Mouse (Mus musculus) lung, embryonic 16.5 days (tissue): ENCODE results near the gene Osbpl8. TPM values are rescaled to one million over a fixed set of nuclear protein-coding genes. Genes with fewer than 3 reads are reported as not detected.

ENCODE experiments used
- ATAC-seq: fragments of 200-750 bp; cut with Nextera tagmentation; 2 replicates; pipeline ENCODE4 v1.8.0; 2017; ENCODE audit warnings: low read depth, mild to moderate bottlenecking, moderate library complexity
- H3K27ac ChIP-seq: fragments of 300-500 bp; sonication (generic); 2 replicates; pipeline ENCODE4 v1.5.1; 2014; ENCODE audit warnings: mild to moderate bottlenecking, control low read depth, low read length
- H3K27me3 ChIP-seq: fragments of 300-500 bp; sonication (generic); 2 replicates; pipeline ENCODE4 v1.6.1; 2014; ENCODE audit warnings: low read depth, low read length, mixed read lengths; ENCODE audit not compliant: control insufficient read depth, insufficient read depth
- H3K36me3 ChIP-seq: fragments of 300-500 bp; sonication (generic); 2 replicates; pipeline ENCODE4 v1.6.1; 2014; ENCODE audit warnings: low read length; ENCODE audit not compliant: control insufficient read depth, insufficient read depth
- H3K4me1 ChIP-seq: fragments of 300-500 bp; sonication (generic); replicated peaks from 2 replicates; pipeline ENCODE4 v1.6.1; 2014; ENCODE audit warnings: low read length, mixed read lengths; ENCODE audit not compliant: control insufficient read depth, insufficient read depth
- H3K4me2 ChIP-seq: fragments of 300-500 bp; sonication (generic); 2 replicates; pipeline ENCODE4 v1.6.1; 2014; ENCODE audit warnings: low read depth, low read length, control low read depth
- H3K4me3 ChIP-seq: fragments of 300-500 bp; sonication (generic); 2 replicates; pipeline ENCODE4 v1.5.1; 2014; ENCODE audit warnings: mild to moderate bottlenecking, low read length, control low read depth
- H3K9ac ChIP-seq: fragments of 300-500 bp; sonication (generic); 2 replicates; pipeline ENCODE4 v1.6.1; 2014; ENCODE audit warnings: low read length, control low read depth
- H3K9me3 ChIP-seq: fragments of 300-500 bp; sonication (generic); 2 replicates; pipeline ENCODE4 v1.6.1; 2016; ENCODE audit warnings: low read length; ENCODE audit not compliant: control insufficient read depth
- WGBS: fragments of 180-500 bp; shearing (Covaris S2); extraction: QIAGEN DNeasy Blood & Tissue Kit; methylation state at CpG from one replicate; pipeline ENCODE4 v1.1.7; 2014; 5-methylcytosine and 5-hydroxymethylcytosine counted together
- polyA plus RNA-seq: library from polyadenylated mRNA; unstranded; fragments of >200 nt; fragmentation: Nextera tagmentation; extraction: Ambion mirVana; gene quantifications from 2 replicates; pipeline ENCODE4 v1.2.1, GENCODE M21; 2015

The Osbpl8 gene
- polyA plus RNA-seq, 1 experiment from 2014 or later = 8.9 TPM

DNA sequence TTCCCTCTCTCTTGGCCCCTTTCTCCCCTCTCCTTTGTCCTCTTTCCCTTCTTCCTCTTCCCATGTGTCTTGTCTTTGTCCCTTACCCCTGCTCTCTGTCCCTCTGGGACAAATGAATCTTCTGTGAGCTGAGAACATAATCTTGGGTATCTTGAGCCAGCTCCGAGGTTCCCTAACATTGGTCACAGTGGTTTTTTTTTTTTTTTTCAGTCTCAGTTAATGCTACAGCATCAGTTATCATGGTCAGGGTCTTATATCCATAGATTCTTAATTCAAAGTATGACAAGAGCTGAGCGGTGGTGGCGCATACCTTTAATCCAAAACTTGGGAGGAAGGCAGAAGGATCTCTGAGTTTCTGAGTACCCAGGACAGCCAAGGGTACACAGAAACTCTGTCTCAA lies 4.0 kb upstream of the Osbpl8 start:
- H3K4me3 ChIP-seq = no peak overlapping the region
- H3K36me3 ChIP-seq = no peaks in the 10 kb centered on the region
- no peaks in the 10 kb centered on the region for H3K9me3 ChIP-seq
- H3K27me3 ChIP-seq = no peaks in the 10 kb centered on the region
- 85% methylated on average over 3 of the region's 3 CpGs for WGBS
- no peak overlapping the region for H3K4me2 ChIP-seq
- no peak overlapping the region for H3K9ac ChIP-seq
- H3K4me1 ChIP-seq = peaks cover 4% of the 10 kb centered on the region; the same call in 1 of the 2 replicates
- no peak for ATAC-seq
- no peak overlapping the region for H3K27ac ChIP-seq

DNA sequence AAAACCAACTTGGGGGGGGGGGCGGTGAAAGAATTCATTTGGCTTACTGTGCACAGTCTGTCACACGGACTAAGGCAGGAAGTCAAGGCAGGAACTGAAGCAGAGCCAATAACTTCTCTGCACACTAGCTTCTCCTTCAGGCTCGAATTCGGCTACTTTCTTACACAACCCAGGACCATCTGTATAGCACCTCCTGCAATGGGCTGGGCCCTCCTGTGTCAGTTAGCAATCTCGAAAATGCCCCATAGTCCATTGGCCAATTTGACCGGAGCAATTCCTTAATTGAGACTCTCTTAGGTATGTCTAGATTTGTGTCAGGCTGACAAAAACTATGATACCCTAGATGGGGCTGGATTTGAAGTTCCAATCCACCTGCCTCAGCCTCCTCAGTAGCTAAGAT lies 3.2 kb upstream of the Osbpl8 start:
- Histone ChIP-seq H3K27me3 (no peaks in the 10 kb centered on the region), H3K4me3 (no peak overlapping the region), H3K9me3 (no peaks in the 10 kb centered on the region), H3K27ac (no peak overlapping the region), H3K4me2 (no peak overlapping the region), H3K9ac (no peak overlapping the region), H3K4me1 (peaks cover 8% of the 10 kb centered on the region), H3K36me3 (no peaks in the 10 kb centered on the region)
- ATAC-seq = no peak
- 81% methylated on average over 6 of the region's 6 CpGs for WGBS

DNA sequence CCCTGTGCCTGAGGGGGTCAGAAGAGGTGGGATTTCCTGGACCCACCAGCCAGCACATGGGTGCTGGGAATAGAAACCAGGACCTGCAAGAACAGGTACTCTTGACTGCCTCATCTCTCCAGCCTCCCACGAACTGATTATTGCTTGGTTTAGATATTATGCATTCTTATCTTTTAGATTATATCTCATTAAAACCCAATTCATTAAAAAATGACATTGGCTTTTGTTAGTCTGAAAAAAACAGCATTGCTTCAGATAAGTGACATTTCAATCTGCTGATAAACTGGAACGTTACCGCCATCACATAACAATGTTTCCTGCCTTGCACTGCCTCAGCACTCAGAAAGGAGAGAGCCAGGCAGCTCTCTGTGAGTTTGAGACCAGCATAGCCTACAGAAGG lies 1.5 kb upstream of the Osbpl8 start:
- Histone ChIP-seq H3K9me3 (no peaks in the 10 kb centered on the region), H3K27ac (no peak overlapping the region)

DNA sequence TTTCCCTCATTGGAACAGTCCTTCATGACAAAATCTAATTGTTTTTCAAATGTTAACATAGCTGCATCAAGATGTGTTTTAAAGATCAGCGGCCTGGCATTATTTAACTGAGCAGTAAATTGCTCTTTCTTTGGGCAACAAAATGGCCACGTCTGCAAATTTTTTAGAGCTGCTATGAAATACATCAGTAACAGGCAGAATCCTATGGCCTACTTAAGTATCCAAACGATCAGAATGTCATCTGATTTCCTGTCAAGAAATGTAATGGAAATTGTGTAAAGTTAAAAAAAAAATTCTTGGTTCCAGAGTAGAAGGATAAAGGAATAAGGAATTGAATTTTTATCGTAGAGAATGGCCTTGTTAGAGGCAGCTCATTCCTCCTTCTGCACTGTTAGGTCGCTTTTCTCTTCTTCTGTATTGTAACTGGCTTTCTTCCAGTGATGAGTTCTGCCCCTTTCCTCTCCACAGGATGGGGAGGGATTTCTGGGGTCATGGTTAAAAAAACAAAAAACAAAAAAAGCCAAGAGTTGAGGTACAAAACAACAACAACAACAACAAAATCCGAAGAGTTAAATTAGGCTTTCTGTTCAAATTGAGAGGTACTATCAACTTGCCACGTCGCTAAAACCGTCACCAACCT lies 831 bp upstream of the Osbpl8 start:
- WGBS = 24% methylated on average over 9 of the region's 9 CpGs
- H3K4me3 ChIP-seq = peak overlapping the region; percentile 99
- peak overlapping the region; percentile 59 for H3K4me2 ChIP-seq
- H3K36me3 ChIP-seq = no peaks in the 10 kb centered on the region
- peak overlapping the region; percentile 90 for H3K27ac ChIP-seq
- no peaks in the 10 kb centered on the region for H3K9me3 ChIP-seq
- ATAC-seq = no peak
- H3K9ac ChIP-seq = peak overlapping the region; percentile 65
- H3K27me3 ChIP-seq = no peaks in the 10 kb centered on the region
- H3K4me1 ChIP-seq = peaks cover 9% of the 10 kb centered on the region

More for the DNA sequence above, 1.5 kb upstream of the Osbpl8 start:
- Histone ChIP-seq H3K27me3 (no peaks in the 10 kb centered on the region), H3K4me1 (peaks cover 9% of the 10 kb centered on the region), H3K4me2 (no peak overlapping the region), H3K36me3 (no peaks in the 10 kb centered on the region), H3K9ac (no peak overlapping the region), H3K4me3 (no peak overlapping the region)
- no peak for ATAC-seq
- WGBS = 56% methylated on average over 3 of the region's 3 CpGs

DNA sequence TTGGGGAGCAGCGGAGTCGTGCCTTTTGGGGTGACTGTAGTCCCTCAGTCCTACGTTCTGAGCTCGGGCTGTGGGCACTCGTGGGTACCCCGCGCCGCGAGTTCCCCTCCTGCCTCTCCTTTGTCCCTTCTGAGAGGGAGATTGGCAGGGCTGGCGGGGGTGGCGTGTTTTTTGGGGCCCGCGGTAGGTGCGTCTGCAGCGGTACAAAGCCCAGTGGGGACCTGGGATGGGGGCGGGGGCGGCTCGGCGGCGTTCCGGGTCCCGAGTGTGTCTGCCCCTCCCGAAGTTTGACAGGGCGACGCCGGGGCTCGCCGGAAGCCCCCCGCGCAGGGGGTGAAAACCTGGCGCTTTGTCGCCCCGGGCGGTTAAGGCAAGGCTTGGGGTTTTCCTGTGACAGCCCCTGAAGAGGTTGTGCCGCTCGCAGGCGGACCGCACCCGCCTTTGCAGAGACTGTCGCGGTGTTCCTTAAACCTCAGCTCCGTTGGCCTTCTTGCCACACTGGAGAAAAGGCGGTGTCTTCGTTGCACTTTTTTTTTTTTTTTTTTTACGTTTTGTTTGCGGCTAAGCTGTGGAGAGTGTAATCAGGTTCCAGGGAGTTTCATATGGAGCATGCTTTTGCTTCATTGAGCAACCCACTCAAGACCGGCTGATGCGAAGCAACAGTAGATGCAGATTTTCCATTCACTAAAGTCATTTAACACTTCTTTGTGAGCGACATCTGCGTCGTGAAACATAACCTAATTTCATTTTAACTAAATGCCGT lies 848 bp downstream of the Osbpl8 start:
- Histone ChIP-seq H3K4me2 (peak overlapping the region; percentile 81), H3K27ac (peak overlapping the region; percentile 90), H3K36me3 (no peaks in the 10 kb centered on the region), H3K4me1 (peaks cover 9% of the 10 kb centered on the region), H3K9ac (peak overlapping the region; percentile 97), H3K4me3 (peak overlapping the region; percentile 99), H3K27me3 (no peaks in the 10 kb centered on the region), H3K9me3 (no peaks in the 10 kb centered on the region)
- ATAC-seq = peak; percentile 31
- WGBS = under 1% methylated on average over 52 of the region's 52 CpGs

DNA sequence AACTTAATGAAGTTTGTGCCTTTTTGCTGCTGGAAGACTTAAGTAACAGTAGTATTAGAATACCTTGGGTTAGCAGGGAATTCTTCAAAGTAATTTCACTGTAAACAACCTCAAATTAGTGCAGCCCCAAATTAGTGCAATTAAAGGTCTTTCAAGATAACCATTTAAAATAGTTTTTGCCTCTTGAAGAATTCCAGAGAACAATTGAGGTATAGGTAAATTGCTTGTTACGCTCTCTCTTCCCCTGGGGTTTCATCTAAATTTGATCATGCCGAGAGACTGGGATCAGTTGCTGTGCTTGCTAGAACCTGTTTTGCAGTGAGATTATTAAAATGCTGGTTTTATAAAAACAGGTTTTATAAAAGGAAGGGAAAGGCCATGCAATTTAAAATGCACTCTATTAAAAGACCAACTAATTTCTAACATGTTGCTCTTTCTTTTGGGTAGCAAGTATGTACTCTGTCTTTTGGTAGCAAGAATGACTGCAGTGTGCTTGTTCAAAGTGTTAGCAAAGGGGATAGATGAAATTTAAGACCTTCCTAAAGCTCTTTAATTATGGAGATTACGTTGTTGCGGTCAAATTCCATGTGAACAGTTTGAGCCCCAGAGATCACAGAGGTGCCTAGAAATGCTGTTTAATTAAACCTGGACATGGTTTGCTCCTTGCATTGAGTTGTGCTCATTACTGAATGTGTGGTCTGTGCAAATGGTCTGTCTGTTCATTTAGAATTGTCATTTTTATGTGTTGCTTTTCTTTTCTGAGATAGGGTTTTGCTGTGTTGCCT lies 1.7 kb downstream of the Osbpl8 start:
- no peak for ATAC-seq
- WGBS = 74% methylated on average over 4 of the region's 4 CpGs
- Histone ChIP-seq H3K4me3 (peak overlapping the region; percentile 99), H3K4me1 (peaks cover 9% of the 10 kb centered on the region), H3K27ac (no peak overlapping the region), H3K9me3 (no peaks in the 10 kb centered on the region), H3K27me3 (no peaks in the 10 kb centered on the region), H3K36me3 (no peaks in the 10 kb centered on the region), H3K9ac (peak overlapping the region; percentile 97), H3K4me2 (peak overlapping the region; percentile 81)

DNA sequence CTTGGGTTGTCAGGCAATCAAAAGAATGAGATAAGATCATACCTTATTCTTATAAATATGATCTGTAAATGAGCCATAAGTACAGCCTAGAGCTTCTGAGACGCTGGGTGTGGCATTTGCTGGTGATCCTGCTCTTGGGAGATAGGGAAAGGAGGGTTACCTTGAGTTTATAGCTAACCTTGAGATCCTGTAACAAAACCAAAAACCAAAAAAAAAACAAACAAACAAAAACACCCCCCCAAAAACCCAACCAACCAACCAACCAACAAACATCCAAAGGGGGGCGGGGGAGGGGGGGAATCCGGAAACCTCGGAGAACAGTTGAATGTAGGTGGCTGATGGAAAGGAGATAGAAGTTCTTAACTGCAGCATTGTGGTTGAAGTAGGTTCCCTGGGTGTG lies 2.9 kb downstream of the Osbpl8 start:
- Histone ChIP-seq H3K36me3 (no peaks in the 10 kb centered on the region), H3K27ac (no peak overlapping the region), H3K4me1 (peaks cover 9% of the 10 kb centered on the region), H3K4me2 (no peak overlapping the region), H3K9me3 (no peaks in the 10 kb centered on the region), H3K9ac (no peak overlapping the region), H3K4me3 (no peak overlapping the region), H3K27me3 (no peaks in the 10 kb centered on the region)
- ATAC-seq = no peak
- 88% methylated on average over 4 of the region's 4 CpGs for WGBS

DNA sequence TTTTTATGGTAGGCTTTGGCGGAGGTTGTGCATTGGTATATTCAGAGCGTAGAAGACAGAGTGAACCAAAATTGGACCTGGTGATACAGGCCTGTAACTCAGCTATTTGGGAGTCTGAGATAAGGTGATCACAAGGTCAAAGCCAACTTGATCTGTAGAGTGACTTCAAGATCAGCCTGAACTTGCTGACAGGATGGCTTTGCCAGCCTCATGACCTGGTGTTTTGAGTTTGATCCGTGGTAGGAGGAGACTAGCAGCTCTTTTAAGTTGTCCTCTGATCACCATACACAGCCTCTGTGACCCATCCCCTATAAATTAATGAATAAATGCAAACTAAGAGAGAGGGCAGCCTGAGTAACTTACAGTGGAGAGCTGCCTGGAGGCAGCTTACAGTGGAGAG lies 3.8 kb downstream of the Osbpl8 start:
- Histone ChIP-seq H3K36me3 (no peaks in the 10 kb centered on the region), H3K9me3 (no peaks in the 10 kb centered on the region), H3K4me2 (no peak overlapping the region), H3K27me3 (no peaks in the 10 kb centered on the region), H3K4me3 (no peak overlapping the region), H3K4me1 (peaks cover 9% of the 10 kb centered on the region), H3K27ac (no peak overlapping the region), H3K9ac (no peak overlapping the region)
- no peak for ATAC-seq
- 80% methylated on average over 3 of the region's 3 CpGs for whole genome bisulfite sequencing
